Mouse (Mus musculus): ENCODE measurements around the gene Acsl4. TPM values are rescaled to one million over a fixed set of nuclear protein-coding genes. Genes with fewer than 3 reads are reported as not detected.

Gene Acsl4
- polyA plus RNA-seq, 1 experiment from 2014 or later: 19.7 TPM

DNA sequence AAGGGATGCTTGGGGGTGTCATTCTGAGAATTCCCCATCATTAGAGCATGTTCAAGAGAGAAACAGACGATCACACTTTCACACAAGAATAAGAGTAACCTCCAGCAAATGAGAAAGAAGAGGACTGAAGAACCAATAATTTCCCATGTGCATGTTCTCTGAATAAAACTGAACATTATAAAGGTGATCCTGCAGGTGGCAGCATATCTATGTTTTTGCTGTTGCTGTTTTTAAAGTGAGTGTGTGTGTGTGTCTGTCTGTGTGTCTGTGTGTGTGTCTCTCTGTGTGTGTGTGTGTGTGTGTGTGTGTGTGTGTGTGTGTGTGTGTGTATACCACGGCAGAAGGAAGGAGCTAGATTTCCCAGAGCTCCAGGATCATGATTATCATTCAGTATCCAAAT is 64.6 kb downstream of the Acsl4 start:
- no peak overlapping the region for H3K27ac ChIP-seq (ENCODE audit: low read depth, low read length)
- H3K9me3 ChIP-seq (replicated peaks; ENCODE audit: control insufficient read depth, low read length): no peaks in the 10 kb centered on the region
- H3K9ac ChIP-seq (ENCODE audit: low read depth, low read length): no peak overlapping the region
- no peaks in the 10 kb centered on the region for H3K27me3 ChIP-seq (ENCODE audit: control insufficient read depth, insufficient read depth, low read length)
- WGBS (ENCODE audit: insufficient replicate concordance): 82% methylated on average over 1 of the region's 2 CpGs
- H3K4me3 ChIP-seq (ENCODE audit: low read depth, low read length): no peak overlapping the region
- no peaks in the 10 kb centered on the region for H3K36me3 ChIP-seq (ENCODE audit: control insufficient read depth, insufficient read depth, low read length)
- no peaks in the 10 kb centered on the region for H3K4me1 ChIP-seq (ENCODE audit: control insufficient read depth, insufficient read depth, low read length)
- no peak overlapping the region for H3K4me2 ChIP-seq
- ATAC-seq (replicated peaks; ENCODE audit: insufficient number of reproducible peaks, low FRiP score, low TSS enrichment): no peak

DNA sequence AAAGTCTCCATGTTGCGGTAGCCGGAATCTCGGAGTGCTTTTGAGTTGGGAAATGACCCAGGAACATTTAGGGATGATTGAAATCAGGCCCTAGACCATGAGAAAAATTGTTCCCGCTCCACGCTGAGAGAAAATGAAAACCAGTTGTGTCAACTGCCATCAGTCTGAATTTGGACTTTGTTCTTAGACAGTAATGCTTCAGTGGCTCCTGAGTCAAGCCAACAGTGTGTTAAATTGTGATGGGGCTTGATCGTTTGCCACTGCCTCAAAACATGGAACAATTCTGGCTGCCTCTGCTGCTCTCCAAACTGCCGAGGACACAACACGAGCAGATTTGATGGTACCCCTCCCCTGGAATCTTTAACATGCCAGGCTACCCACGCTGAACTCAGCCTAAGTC is 74.2 kb downstream of the Acsl4 start:
- Histone ChIP-seq H3K4me2 (no peak overlapping the region), H3K4me3 (ENCODE audit: low read depth, low read length) (no peak overlapping the region), H3K36me3 (ENCODE audit: control insufficient read depth, insufficient read depth, low read length) (no peaks in the 10 kb centered on the region), H3K9me3 (replicated peaks; ENCODE audit: control insufficient read depth, low read length) (no peaks in the 10 kb centered on the region), H3K27ac (ENCODE audit: low read depth, low read length) (no peak overlapping the region), H3K4me1 (ENCODE audit: control insufficient read depth, insufficient read depth, low read length) (no peaks in the 10 kb centered on the region), H3K9ac (ENCODE audit: low read depth, low read length) (no peak overlapping the region), H3K27me3 (ENCODE audit: control insufficient read depth, insufficient read depth, low read length) (no peaks in the 10 kb centered on the region)
- no peak for ATAC-seq (replicated peaks; ENCODE audit: insufficient number of reproducible peaks, low FRiP score, low TSS enrichment)
- WGBS (ENCODE audit: insufficient replicate concordance): 80% methylated on average over 9 of the region's 9 CpGs

DNA sequence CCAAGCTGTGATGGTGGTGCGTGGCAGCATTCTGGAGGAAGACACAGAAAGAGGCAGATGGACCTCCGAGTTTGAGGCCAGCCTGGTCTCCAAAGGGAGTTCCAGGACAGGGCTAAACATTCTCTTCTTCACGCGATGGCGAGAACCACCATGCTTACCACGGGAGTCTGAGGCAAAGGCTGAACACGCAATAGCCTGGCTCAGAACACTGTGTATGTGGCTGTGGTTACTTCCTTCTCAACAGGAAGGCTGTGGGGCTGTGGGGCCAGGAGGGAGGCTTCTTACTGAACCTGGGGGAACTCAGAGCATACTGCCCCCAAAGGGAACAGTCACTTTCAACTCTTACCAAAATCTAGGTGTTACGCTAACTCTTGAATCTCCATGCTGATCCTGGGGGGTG is 75.1 kb downstream of the Acsl4 start:
- ATAC-seq (replicated peaks; ENCODE audit: insufficient number of reproducible peaks, low FRiP score, low TSS enrichment): no peak

DNA sequence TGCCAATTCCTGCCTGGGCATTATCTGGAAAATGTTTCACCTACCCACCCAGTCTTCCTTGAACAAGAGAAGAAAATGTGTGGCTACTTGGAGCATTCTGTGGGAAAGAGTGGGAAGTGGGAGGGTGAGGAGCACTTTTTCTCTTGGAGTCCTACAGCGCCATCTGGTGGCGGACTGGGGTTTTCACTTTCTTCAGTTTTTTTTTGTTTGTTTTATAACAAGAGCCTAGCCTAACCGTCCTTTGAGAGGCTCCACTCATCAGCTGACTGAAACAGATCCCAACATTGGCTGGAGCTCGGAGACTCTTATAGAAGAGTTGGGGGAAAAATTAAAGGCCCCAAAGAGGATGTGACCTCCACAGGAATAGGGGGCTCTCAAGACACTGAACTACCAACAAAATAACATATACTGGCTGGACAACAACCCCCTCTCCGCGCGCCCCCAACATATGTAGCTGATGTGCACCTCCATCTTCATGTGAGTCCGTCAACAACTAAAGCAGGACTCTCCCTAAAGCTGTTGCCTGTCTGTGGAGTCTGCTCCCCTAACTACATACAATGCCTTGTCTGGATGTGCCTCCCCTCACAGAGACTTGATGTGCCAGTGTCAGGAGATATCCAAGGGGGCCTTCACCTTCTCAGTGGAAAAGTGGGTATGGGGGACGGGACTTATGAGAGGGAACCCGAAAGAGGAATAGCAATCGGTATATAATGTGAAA is 75.9 kb downstream of the Acsl4 start:
- H3K4me1 ChIP-seq (ENCODE audit: control insufficient read depth, insufficient read depth, low read length): no peaks in the 10 kb centered on the region
- H3K36me3 ChIP-seq (ENCODE audit: control insufficient read depth, insufficient read depth, low read length): no peaks in the 10 kb centered on the region
- H3K4me2 ChIP-seq: no peak overlapping the region
- no peak overlapping the region for H3K27ac ChIP-seq (ENCODE audit: low read depth, low read length)
- H3K9me3 ChIP-seq (replicated peaks; ENCODE audit: control insufficient read depth, low read length): no peaks in the 10 kb centered on the region
- 47% methylated on average over 11 of the region's 11 CpGs for WGBS (ENCODE audit: insufficient replicate concordance)
- no peak overlapping the region for H3K9ac ChIP-seq (ENCODE audit: low read depth, low read length)
- H3K27me3 ChIP-seq (ENCODE audit: control insufficient read depth, insufficient read depth, low read length): no peaks in the 10 kb centered on the region
- ATAC-seq (replicated peaks; ENCODE audit: insufficient number of reproducible peaks, low FRiP score, low TSS enrichment): no peak
- H3K4me3 ChIP-seq (ENCODE audit: low read depth, low read length): no peak overlapping the region

More for the DNA sequence above, 75.1 kb downstream of the Acsl4 start:
- H3K9ac ChIP-seq (ENCODE audit: low read depth, low read length): no peak overlapping the region
- H3K4me2 ChIP-seq: no peak overlapping the region
- 80% methylated on average over 8 of the region's 8 CpGs for WGBS (ENCODE audit: insufficient replicate concordance)
- H3K4me1 ChIP-seq (ENCODE audit: control insufficient read depth, insufficient read depth, low read length): no peaks in the 10 kb centered on the region
- H3K4me3 ChIP-seq (ENCODE audit: low read depth, low read length): no peak overlapping the region
- no peaks in the 10 kb centered on the region for H3K27me3 ChIP-seq (ENCODE audit: control insufficient read depth, insufficient read depth, low read length)
- H3K27ac ChIP-seq (ENCODE audit: low read depth, low read length): no peak overlapping the region
- H3K9me3 ChIP-seq (replicated peaks; ENCODE audit: control insufficient read depth, low read length): no peaks in the 10 kb centered on the region
- no peaks in the 10 kb centered on the region for H3K36me3 ChIP-seq (ENCODE audit: control insufficient read depth, insufficient read depth, low read length)

DNA sequence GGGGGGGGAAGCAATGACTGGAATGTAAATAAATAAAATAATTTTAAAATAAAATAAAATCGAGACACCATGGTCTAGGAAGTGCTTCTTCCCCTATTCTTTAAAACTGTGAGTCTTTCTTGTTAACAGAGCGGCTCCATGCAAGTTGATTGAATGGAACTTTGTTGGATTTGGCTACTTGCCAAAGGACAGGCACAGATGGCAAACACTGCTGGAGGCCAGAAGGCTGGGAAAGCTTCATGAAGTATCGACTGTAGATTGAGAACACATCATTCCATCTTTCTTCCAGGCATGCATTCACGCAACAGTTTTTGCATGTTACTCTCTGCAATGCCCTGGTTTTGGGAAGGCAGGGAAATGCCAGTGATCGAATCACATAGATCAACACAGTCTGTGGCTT is 79.9 kb downstream of the Acsl4 start:
- no peaks in the 10 kb centered on the region for H3K36me3 ChIP-seq (ENCODE audit: control insufficient read depth, insufficient read depth, low read length)
- H3K4me3 ChIP-seq (ENCODE audit: low read depth, low read length): no peak overlapping the region
- peaks cover 13% of the 10 kb centered on the region for H3K27me3 ChIP-seq (ENCODE audit: control insufficient read depth, insufficient read depth, low read length)
- no peak overlapping the region for H3K9ac ChIP-seq (ENCODE audit: low read depth, low read length)
- no peak overlapping the region for H3K4me2 ChIP-seq
- 62% methylated on average over 5 of the region's 5 CpGs for WGBS (ENCODE audit: insufficient replicate concordance)
- no peak for ATAC-seq (replicated peaks; ENCODE audit: insufficient number of reproducible peaks, low FRiP score, low TSS enrichment)
- H3K4me1 ChIP-seq (ENCODE audit: control insufficient read depth, insufficient read depth, low read length): no peaks in the 10 kb centered on the region
- H3K9me3 ChIP-seq (replicated peaks; ENCODE audit: control insufficient read depth, low read length): no peaks in the 10 kb centered on the region
- H3K27ac ChIP-seq (ENCODE audit: low read depth, low read length): no peak overlapping the region

DNA sequence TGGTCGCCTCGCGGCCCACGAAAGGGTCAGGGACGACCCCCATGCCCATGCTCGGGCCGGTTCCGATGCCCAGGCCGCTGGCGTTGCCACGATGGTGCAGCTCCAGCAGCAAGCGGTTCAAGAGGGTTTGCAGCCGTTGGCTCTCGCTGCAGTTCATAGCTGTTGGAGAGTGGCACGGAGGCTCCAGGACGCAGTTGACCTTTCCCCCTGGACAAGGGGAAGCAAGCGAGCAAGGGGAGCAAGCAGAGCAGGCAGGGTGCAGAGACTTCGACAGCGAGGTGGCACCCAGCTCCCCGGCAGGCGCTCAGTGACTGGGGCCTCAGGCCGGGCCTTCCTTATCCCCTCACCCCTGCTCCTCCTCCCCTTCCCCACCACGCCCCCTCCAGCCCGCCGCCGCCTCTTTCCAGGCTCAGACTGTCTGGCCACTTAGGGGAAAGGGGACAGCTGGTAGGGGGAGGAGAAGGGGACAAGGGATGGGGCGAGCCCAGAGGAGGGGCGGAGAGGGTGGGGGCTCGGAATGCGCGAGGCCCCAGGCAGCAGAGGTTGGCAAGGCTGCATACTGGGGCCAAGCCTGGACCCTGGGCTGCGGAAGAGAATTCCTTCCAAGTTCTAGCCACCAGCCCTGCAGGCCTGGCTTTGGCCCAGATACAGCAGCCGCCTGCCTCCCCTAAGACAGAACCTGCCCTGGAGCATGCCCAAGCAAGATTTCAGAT is 84.3 kb downstream of the Acsl4 start, which contains the start of gene Kcne1l:
TSS of gene Kcne1l (minus strand) at position 426 of the 713 bp plus-strand sequence.
- H3K4me1 ChIP-seq (ENCODE audit: control insufficient read depth, insufficient read depth, low read length): no peaks in the 10 kb centered on the region
- H3K27me3 ChIP-seq (ENCODE audit: control insufficient read depth, insufficient read depth, low read length): peaks cover 26% of the 10 kb centered on the region
- H3K9me3 ChIP-seq (replicated peaks; ENCODE audit: control insufficient read depth, low read length): no peaks in the 10 kb centered on the region
- peak within 1 kb of the TSS; percentile 52; the same call in 1 of the 2 replicates for H3K9ac ChIP-seq (ENCODE audit: low read depth, low read length)
- ATAC-seq (replicated peaks; ENCODE audit: insufficient number of reproducible peaks, low FRiP score, low TSS enrichment): peak; percentile 26; the same call in 1 of the 2 replicates
- H3K4me2 ChIP-seq: peak within 1 kb of the TSS; percentile 68
- no peaks in the 10 kb centered on the region for H3K36me3 ChIP-seq (ENCODE audit: control insufficient read depth, insufficient read depth, low read length)
- peak within 1 kb of the TSS; percentile 37 for H3K4me3 ChIP-seq (ENCODE audit: low read depth, low read length)
- WGBS (ENCODE audit: insufficient replicate concordance): 18% methylated on average over 30 of the region's 33 CpGs
- no peak within 1 kb of the TSS for H3K27ac ChIP-seq (ENCODE audit: low read depth, low read length)

DNA sequence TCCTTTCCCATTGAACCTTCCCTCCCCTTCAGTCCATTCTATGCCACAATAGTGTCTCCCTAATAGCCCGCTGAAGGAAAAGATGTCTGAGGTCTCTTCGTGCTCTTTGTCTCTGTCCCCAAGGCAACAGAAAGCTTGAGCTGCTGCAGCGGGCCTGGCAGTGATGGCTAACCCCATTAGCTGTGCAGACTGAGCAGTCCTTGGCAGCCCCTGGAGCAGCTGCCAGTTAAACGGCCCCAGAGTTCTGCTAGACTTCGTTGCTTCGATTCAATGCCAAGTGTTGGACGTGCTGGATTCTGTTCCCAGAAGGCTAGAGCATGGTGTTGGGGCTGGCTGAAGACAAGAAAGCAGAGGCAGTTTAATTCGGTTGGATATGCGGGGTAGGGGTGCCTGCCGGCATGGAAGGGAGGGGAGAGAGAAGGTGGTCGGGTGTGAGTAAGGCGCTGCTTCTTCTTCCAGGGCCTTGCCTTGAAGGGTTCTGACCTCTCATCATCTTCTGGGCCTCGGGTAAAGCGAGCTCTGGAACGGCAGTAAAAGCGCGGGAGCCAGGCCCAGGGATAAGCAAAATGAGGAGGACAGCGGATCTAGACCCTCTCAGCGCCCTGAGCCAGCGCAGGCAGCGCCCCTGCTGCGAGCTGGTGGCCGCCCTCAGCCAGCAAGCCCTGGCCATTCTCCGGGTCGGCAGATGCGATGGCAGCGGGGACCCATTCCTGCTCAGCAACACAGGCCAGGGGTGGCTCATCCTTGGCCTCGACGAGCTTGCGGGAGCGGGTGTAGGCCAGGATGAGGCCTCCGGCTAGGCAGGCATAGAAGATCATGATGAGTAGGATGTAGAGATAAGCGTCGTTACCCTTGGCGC is 85.1 kb downstream of the Acsl4 start:
- peak overlapping the region; percentile 37 for H3K4me3 ChIP-seq (ENCODE audit: low read depth, low read length)
- peaks cover 26% of the 10 kb centered on the region for H3K27me3 ChIP-seq (ENCODE audit: control insufficient read depth, insufficient read depth, low read length)
- 33% methylated on average over 33 of the region's 35 CpGs for WGBS (ENCODE audit: insufficient replicate concordance)
- H3K9me3 ChIP-seq (replicated peaks; ENCODE audit: control insufficient read depth, low read length): no peaks in the 10 kb centered on the region
- H3K4me2 ChIP-seq: peak overlapping the region; percentile 68
- ATAC-seq (replicated peaks; ENCODE audit: insufficient number of reproducible peaks, low FRiP score, low TSS enrichment): no peak
- no peaks in the 10 kb centered on the region for H3K4me1 ChIP-seq (ENCODE audit: control insufficient read depth, insufficient read depth, low read length)
- no peaks in the 10 kb centered on the region for H3K36me3 ChIP-seq (ENCODE audit: control insufficient read depth, insufficient read depth, low read length)
- H3K9ac ChIP-seq (ENCODE audit: low read depth, low read length): peak overlapping the region; percentile 52; the same call in 1 of the 2 replicates
- no peak overlapping the region for H3K27ac ChIP-seq (ENCODE audit: low read depth, low read length)

DNA sequence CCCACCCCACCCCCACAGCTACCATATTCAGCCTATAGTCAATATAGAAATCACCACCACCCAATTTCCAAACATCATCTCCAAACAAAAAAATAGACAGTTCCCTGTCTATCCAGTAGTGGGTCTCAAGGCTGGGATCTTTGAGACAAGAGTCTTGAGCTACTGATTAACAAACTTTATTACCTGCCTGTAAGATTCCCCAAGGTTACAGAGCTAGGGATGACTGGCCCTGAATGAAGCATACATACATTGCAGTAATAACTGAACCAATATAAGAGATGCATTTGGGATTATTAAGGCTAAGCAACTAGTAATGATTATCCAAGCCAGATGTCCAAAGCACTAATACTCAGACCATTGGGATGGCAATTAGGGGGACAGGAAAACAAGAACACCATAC is 85.7 kb downstream of the Acsl4 start:
- no peak for ATAC-seq (replicated peaks; ENCODE audit: insufficient number of reproducible peaks, low FRiP score, low TSS enrichment)
- H3K9ac ChIP-seq (ENCODE audit: low read depth, low read length): no peak overlapping the region
- no peaks in the 10 kb centered on the region for H3K4me1 ChIP-seq (ENCODE audit: control insufficient read depth, insufficient read depth, low read length)
- no peak overlapping the region for H3K4me2 ChIP-seq
- no peak overlapping the region for H3K4me3 ChIP-seq (ENCODE audit: low read depth, low read length)
- H3K27ac ChIP-seq (ENCODE audit: low read depth, low read length): no peak overlapping the region
- no peaks in the 10 kb centered on the region for H3K9me3 ChIP-seq (replicated peaks; ENCODE audit: control insufficient read depth, low read length)
- no peaks in the 10 kb centered on the region for H3K36me3 ChIP-seq (ENCODE audit: control insufficient read depth, insufficient read depth, low read length)
- H3K27me3 ChIP-seq (ENCODE audit: control insufficient read depth, insufficient read depth, low read length): peaks cover 26% of the 10 kb centered on the region
